Mouse (Mus musculus): ENCODE results near the gene Csrp3. TPM values are rescaled to one million over a fixed set of nuclear protein-coding genes. Genes with fewer than 3 reads are reported as not detected.

Csrp3 gene
- polyA plus RNA-seq, 1 experiment from 2014 or later: 1.9 TPM

- Histone ChIP-seq H3K4me2 (no peak overlapping the region), H3K4me3 (ENCODE audit: low read depth, low read length) (no peak overlapping the region), H3K27me3 (ENCODE audit: insufficient read depth, low read length) (no peaks in the 10 kb centered on the region), H3K9ac (no peak overlapping the region), H3K36me3 (ENCODE audit: insufficient read depth) (no peaks in the 10 kb centered on the region), H3K4me1 (ENCODE audit: insufficient read depth) (peaks cover 15% of the 10 kb centered on the region; the same call in 1 of the 2 replicates), H3K9me3 (ENCODE audit: low read depth, low read length) (no peaks in the 10 kb centered on the region), H3K27ac (ENCODE audit: low read depth) (no peak overlapping the region)
- no peak for TF ChIP-seq CTCF (IDR thresholded peaks at IDR 0.05; ENCODE audit: low read depth)
- no peak for ATAC-seq (ENCODE audit: insufficient read depth)
- no peak for DNase-seq
- 92% methylated on average over 5 of the region's 5 CpGs for WGBS
These were observed 4.3 kb downstream of the Csrp3 start for GRCm38 (mm10) chr7:48843541-48843940.

- H3K36me3 ChIP-seq (ENCODE audit: insufficient read depth): no peaks in the 10 kb centered on the region
- no peak overlapping the region for H3K27ac ChIP-seq (ENCODE audit: low read depth)
- TF ChIP-seq CTCF (IDR thresholded peaks at IDR 0.05; ENCODE audit: low read depth): no peak
- 51% methylated on average over 3 of the region's 3 CpGs for WGBS
- no peaks in the 10 kb centered on the region for H3K27me3 ChIP-seq (ENCODE audit: insufficient read depth, low read length)
- no peak for DNase-seq
- H3K9me3 ChIP-seq (ENCODE audit: low read depth, low read length): no peaks in the 10 kb centered on the region
- no peak for ATAC-seq (ENCODE audit: insufficient read depth)
- H3K4me2 ChIP-seq: no peak overlapping the region
- H3K9ac ChIP-seq: no peak overlapping the region
- H3K4me1 ChIP-seq (ENCODE audit: insufficient read depth): peaks cover 15% of the 10 kb centered on the region; the same call in 1 of the 2 replicates
- H3K4me3 ChIP-seq (ENCODE audit: low read depth, low read length): no peak overlapping the region
These were observed 5.5 kb downstream of the Csrp3 start for GRCm38 (mm10) chr7:48842353-48842752.

GRCm38 (mm10) chr7:48841538-48841937, 6.3 kb downstream of the Csrp3 start:
- 66% methylated on average over 4 of the region's 4 CpGs for WGBS
- TF ChIP-seq CTCF (IDR thresholded peaks at IDR 0.05; ENCODE audit: low read depth): no peak
- no peak overlapping the region for H3K4me3 ChIP-seq (ENCODE audit: low read depth, low read length)
- H3K9ac ChIP-seq: no peak overlapping the region
- H3K27me3 ChIP-seq (ENCODE audit: insufficient read depth, low read length): no peaks in the 10 kb centered on the region
- no peaks in the 10 kb centered on the region for H3K9me3 ChIP-seq (ENCODE audit: low read depth, low read length)
- no peak for ATAC-seq (ENCODE audit: insufficient read depth)
- no peaks in the 10 kb centered on the region for H3K36me3 ChIP-seq (ENCODE audit: insufficient read depth)
- DNase-seq: no peak
- no peak overlapping the region for H3K27ac ChIP-seq (ENCODE audit: low read depth)
- H3K4me2 ChIP-seq: no peak overlapping the region
- H3K4me1 ChIP-seq (ENCODE audit: insufficient read depth): peaks cover 11% of the 10 kb centered on the region; the same call in 1 of the 2 replicates

GRCm38 (mm10) chr7:48840545-48840944, 7.3 kb downstream of the Csrp3 start:
- no peaks in the 10 kb centered on the region for H3K9me3 ChIP-seq (ENCODE audit: low read depth, low read length)
- no peak overlapping the region for H3K4me2 ChIP-seq
- H3K4me3 ChIP-seq (ENCODE audit: low read depth, low read length): no peak overlapping the region
- no peak overlapping the region for H3K9ac ChIP-seq
- H3K27me3 ChIP-seq (ENCODE audit: insufficient read depth, low read length): no peaks in the 10 kb centered on the region
- ATAC-seq (ENCODE audit: insufficient read depth) (no peak), DNase-seq (no peak)
- peaks cover 8% of the 10 kb centered on the region; the same call in 1 of the 2 replicates for H3K4me1 ChIP-seq (ENCODE audit: insufficient read depth)
- 45% methylated on average over 2 of the region's 2 CpGs for WGBS
- TF ChIP-seq CTCF (IDR thresholded peaks at IDR 0.05; ENCODE audit: low read depth): no peak
- no peaks in the 10 kb centered on the region for H3K36me3 ChIP-seq (ENCODE audit: insufficient read depth)
- H3K27ac ChIP-seq (ENCODE audit: low read depth): no peak overlapping the region

GRCm38 (mm10) chr7:48838434-48838833, 9.4 kb downstream of the Csrp3 start:
- H3K4me3 ChIP-seq (ENCODE audit: low read depth, low read length): no peak overlapping the region
- peak; percentile 41 for TF ChIP-seq CTCF (IDR thresholded peaks at IDR 0.05; ENCODE audit: low read depth)
- H3K9me3 ChIP-seq (ENCODE audit: low read depth, low read length): no peaks in the 10 kb centered on the region
- no peaks in the 10 kb centered on the region for H3K27me3 ChIP-seq (ENCODE audit: insufficient read depth, low read length)
- H3K9ac ChIP-seq: no peak overlapping the region
- H3K4me1 ChIP-seq (ENCODE audit: insufficient read depth): 0 out of 2 replicates have a peak, but pooled peaks cover 3% of the 10 kb centered on the region
- H3K4me2 ChIP-seq: no peak overlapping the region
- no peak overlapping the region for H3K27ac ChIP-seq (ENCODE audit: low read depth)
- ATAC-seq (ENCODE audit: insufficient read depth) (no peak), DNase-seq (no peak)
- 66% methylated on average over 2 of the region's 2 CpGs for WGBS
- H3K36me3 ChIP-seq (ENCODE audit: insufficient read depth): no peaks in the 10 kb centered on the region

GRCm38 (mm10) chr7:48836949-48837348, 10.9 kb downstream of the Csrp3 start:
- no peak for ATAC-seq (ENCODE audit: insufficient read depth)
- Histone ChIP-seq H3K36me3 (ENCODE audit: insufficient read depth) (no peaks in the 10 kb centered on the region), H3K4me1 (ENCODE audit: insufficient read depth) (0 out of 2 replicates have a peak, but pooled peaks cover 3% of the 10 kb centered on the region), H3K9ac (no peak overlapping the region), H3K4me2 (no peak overlapping the region), H3K9me3 (ENCODE audit: low read depth, low read length) (no peaks in the 10 kb centered on the region), H3K4me3 (ENCODE audit: low read depth, low read length) (no peak overlapping the region), H3K27me3 (ENCODE audit: insufficient read depth, low read length) (no peaks in the 10 kb centered on the region), H3K27ac (ENCODE audit: low read depth) (no peak overlapping the region)
- peak; percentile 24 for DNase-seq
- TF ChIP-seq CTCF (IDR thresholded peaks at IDR 0.05; ENCODE audit: low read depth): no peak
- WGBS: 43% methylated on average over 6 of the region's 6 CpGs

GRCm38 (mm10) chr7:48834989-48835626, 12.7 kb downstream of the Csrp3 start:
- H3K4me2 ChIP-seq: no peak overlapping the region
- no peak for ATAC-seq (ENCODE audit: insufficient read depth)
- no peak for TF ChIP-seq CTCF (IDR thresholded peaks at IDR 0.05; ENCODE audit: low read depth)
- no peaks in the 10 kb centered on the region for H3K27me3 ChIP-seq (ENCODE audit: insufficient read depth, low read length)
- H3K9ac ChIP-seq: no peak overlapping the region
- no peaks in the 10 kb centered on the region for H3K36me3 ChIP-seq (ENCODE audit: insufficient read depth)
- WGBS: 87% methylated on average over 12 of the region's 12 CpGs
- no peak overlapping the region for H3K27ac ChIP-seq (ENCODE audit: low read depth)
- no peak overlapping the region for H3K4me3 ChIP-seq (ENCODE audit: low read depth, low read length)
- no peak for DNase-seq
- no peaks in the 10 kb centered on the region for H3K9me3 ChIP-seq (ENCODE audit: low read depth, low read length)
- peaks cover 7% of the 10 kb centered on the region; the same call in 1 of the 2 replicates for H3K4me1 ChIP-seq (ENCODE audit: insufficient read depth)

All from lung, embryonic 14.5 days (tissue).